ENCODE assay signal across 12 mouse cellular contexts in the genomic region with DNA sequence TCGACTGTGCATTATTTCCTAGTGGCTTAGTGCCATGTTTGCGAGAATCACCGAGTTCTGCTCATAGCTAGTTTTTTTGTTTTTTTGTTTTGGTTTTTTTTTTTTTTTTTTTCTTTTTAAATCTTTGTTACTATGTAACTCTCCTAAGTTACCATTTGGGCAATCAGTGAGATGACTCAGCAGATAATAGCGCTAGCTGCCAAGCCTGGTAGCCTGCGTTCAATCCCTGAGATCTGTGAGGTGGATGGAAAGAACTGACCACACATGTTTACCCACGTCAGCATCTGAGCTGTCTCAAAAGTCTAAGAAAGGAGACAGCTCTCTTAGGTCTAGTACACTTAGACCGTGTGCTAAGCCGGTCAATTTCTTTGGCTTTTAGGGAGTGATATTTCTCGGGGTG.
DNase-seq lines count a peak whose midpoint lies in the region; ATAC-seq lines count a peak whose summit lies in the region.
"Had no signal": no experiment of that assay in that cellular context is flagged by ENCODE, and none has a peak within 500 bp of the region (broad histone marks: within the 10 kb centered on the region; RNA-seq: fewer than 3 reads in every experiment).

No protein-coding gene starts in this region.

- no peak overlapping the region for H3K9ac ChIP-seq in hindbrain, embryonic 13.5 days
- H3K9ac ChIP-seq in hindbrain, embryonic 12.5 days = no peak overlapping the region
- no peak overlapping the region for H3K9ac ChIP-seq in midbrain, embryonic 15.5 days
- no peak overlapping the region for H3K9ac ChIP-seq in stomach, embryonic 15.5 days
- H3K9ac ChIP-seq: liver, embryonic 13.5 days had no signal

- H3K36me3 ChIP-seq in hindbrain, embryonic 13.5 days = no peaks in the 10 kb centered on the region; the same call in 1 of the 2 replicates
- no peaks in the 10 kb centered on the region for H3K36me3 ChIP-seq in hindbrain, embryonic 12.5 days
- peaks cover 9% of the 10 kb centered on the region for H3K36me3 ChIP-seq in midbrain, embryonic 10.5 days
- H3K36me3 ChIP-seq in midbrain, embryonic 15.5 days (replicated peaks) = no peaks in the 10 kb centered on the region
- H3K36me3 ChIP-seq in stomach, embryonic 15.5 days = no peaks in the 10 kb centered on the region
- H3K36me3 ChIP-seq: liver, embryonic 13.5 days had no signal

- no peak for DNase-seq in midbrain, embryonic 10.5 days (ENCODE audit: low spot score)
- DNase-seq in fibroblast of lung, adult 2 months (ENCODE audit: low read depth) = peak; percentile 96
- no peak for DNase-seq in left cerebral cortex, adult 11 months (ENCODE audit: low spot score)
- DNase-seq: cerebellum, adult 11 months; liver, embryonic 13.5 days had no signal

- no peak overlapping the region for H3K4me2 ChIP-seq in hindbrain, embryonic 13.5 days
- H3K4me2 ChIP-seq in hindbrain, embryonic 12.5 days (replicated peaks) = no peak overlapping the region
- H3K4me2 ChIP-seq in midbrain, embryonic 15.5 days = no peak overlapping the region
- no peak overlapping the region for H3K4me2 ChIP-seq in stomach, embryonic 15.5 days
- H3K4me2 ChIP-seq: heart, embryonic 11.5 days; liver, embryonic 13.5 days had no signal

- no peaks in the 10 kb centered on the region for H3K9me3 ChIP-seq in hindbrain, embryonic 13.5 days
- H3K9me3 ChIP-seq in hindbrain, embryonic 12.5 days (replicated peaks) = no peaks in the 10 kb centered on the region
- H3K9me3 ChIP-seq in midbrain, embryonic 10.5 days (replicated peaks) = no peaks in the 10 kb centered on the region
- H3K9me3 ChIP-seq in midbrain, embryonic 15.5 days = no peaks in the 10 kb centered on the region
- H3K9me3 ChIP-seq in stomach, embryonic 15.5 days = no peaks in the 10 kb centered on the region
- H3K9me3 ChIP-seq: liver, embryonic 13.5 days had no signal

- H3K4me3 ChIP-seq in hindbrain, embryonic 13.5 days = no peak overlapping the region
- H3K4me3 ChIP-seq in hindbrain, embryonic 12.5 days = no peak overlapping the region
- H3K4me3 ChIP-seq in midbrain, embryonic 10.5 days = no peak overlapping the region
- no peak overlapping the region for H3K4me3 ChIP-seq in midbrain, embryonic 15.5 days
- H3K4me3 ChIP-seq in stomach, embryonic 15.5 days (replicated peaks) = no peak overlapping the region
- H3K4me3 ChIP-seq: erythroblast, embryonic 14.5 days; liver, embryonic 13.5 days had no signal

- ATAC-seq in hindbrain, embryonic 13.5 days (ENCODE audit: low FRiP score) = no peak
- no peak for ATAC-seq in hindbrain, embryonic 12.5 days (ENCODE audit: low FRiP score)
- no peak for ATAC-seq in midbrain, embryonic 15.5 days (replicated peaks)
- ATAC-seq in stomach, embryonic 15.5 days (ENCODE audit: insufficient read depth, low FRiP score, low read depth) = no peak
- no peak for ATAC-seq in erythroblast, adult 5-6 weeks (replicated peaks; ENCODE audit: low FRiP score, poor library complexity, severe bottlenecking)

- peaks cover 73% of the 10 kb centered on the region for H3K4me1 ChIP-seq in hindbrain, embryonic 13.5 days (replicated peaks)
- peaks cover 53% of the 10 kb centered on the region for H3K4me1 ChIP-seq in hindbrain, embryonic 12.5 days
- H3K4me1 ChIP-seq in midbrain, embryonic 10.5 days = peaks cover 56% of the 10 kb centered on the region
- peaks cover 45% of the 10 kb centered on the region for H3K4me1 ChIP-seq in midbrain, embryonic 15.5 days
- peaks cover 38% of the 10 kb centered on the region for H3K4me1 ChIP-seq in stomach, embryonic 15.5 days

- H3K27me3 ChIP-seq in hindbrain, embryonic 13.5 days = no peaks in the 10 kb centered on the region
- no peaks in the 10 kb centered on the region for H3K27me3 ChIP-seq in hindbrain, embryonic 12.5 days
- H3K27me3 ChIP-seq in midbrain, embryonic 10.5 days (ENCODE audit: low read depth, poor library complexity, severe bottlenecking) = no peaks in the 10 kb centered on the region
- no peaks in the 10 kb centered on the region for H3K27me3 ChIP-seq in midbrain, embryonic 15.5 days (replicated peaks)
- no peaks in the 10 kb centered on the region for H3K27me3 ChIP-seq in stomach, embryonic 15.5 days (replicated peaks)
- H3K27me3 ChIP-seq: liver, embryonic 13.5 days had no signal

- peak overlapping the region; percentile 69 for H3K27ac ChIP-seq in hindbrain, embryonic 13.5 days
- H3K27ac ChIP-seq in hindbrain, embryonic 12.5 days = no peak overlapping the region
- peak overlapping the region; percentile 42; the same call in 1 of the 2 replicates for H3K27ac ChIP-seq in midbrain, embryonic 10.5 days (replicated peaks)
- no peak overlapping the region for H3K27ac ChIP-seq in midbrain, embryonic 15.5 days
- peak overlapping the region; percentile 68; the same call in 1 of the 2 replicates for H3K27ac ChIP-seq in stomach, embryonic 15.5 days
- H3K27ac ChIP-seq: liver, embryonic 13.5 days had no signal

- 80% methylated on average over 9 of the region's 9 CpGs for WGBS in hindbrain, embryonic 13.5 days
- 88% methylated on average over 9 of the region's 9 CpGs for WGBS in hindbrain, embryonic 12.5 days
- WGBS in midbrain, embryonic 10.5 days = 85% methylated on average over 9 of the region's 9 CpGs
- 75% methylated on average over 9 of the region's 9 CpGs for WGBS in midbrain, embryonic 15.5 days
- 58% methylated on average over 9 of the region's 9 CpGs for WGBS in stomach, embryonic 15.5 days

Comparison
In these comparisons a context has a peak if more than half of its experiments do, and no peak if none do; other contexts are left out.
1. H3K27ac ChIP-seq: peak in hindbrain, embryonic 13.5 days (single experiment), midbrain, embryonic 10.5 days (single experiment) and stomach, embryonic 15.5 days (single experiment); none in hindbrain, embryonic 12.5 days (single experiment) and midbrain, embryonic 15.5 days (single experiment).